Mouse (Mus musculus) c-Kit-negative CD71-positive TER-119-positive erythroid progenitor cells, embryonic 14.5 days (primary cell): Measurements from ENCODE around the gene Smarcd3.

ENCODE experiments used
- DNase-seq: peaks from one replicate; pipeline ENCODE4 v3.0.0-alpha.2; 2013; ENCODE audit warnings: low read depth, low spot score

Smarcd3 gene

GRCm38 (mm10) chr5:24620626-24621025 lies 3.6 kb downstream of the Smarcd3 start:
- DNase-seq: no peak

- no peak for DNase-seq
These were observed 4.1 kb downstream of the Smarcd3 start for GRCm38 (mm10) chr5:24620116-24620515.

GRCm38 (mm10) chr5:24618921-24619320 lies 5.3 kb downstream of the Smarcd3 start:
- DNase-seq: no peak

- DNase-seq: no peak
These were observed 9.1 kb downstream of the Smarcd3 start for GRCm38 (mm10) chr5:24615097-24615496.

GRCm38 (mm10) chr5:24612302-24612649 lies 11.9 kb downstream of the Smarcd3 start:
- no peak for DNase-seq

GRCm38 (mm10) chr5:24611366-24612301 lies 12.6 kb downstream of the Smarcd3 start:
- DNase-seq: no peak

GRCm38 (mm10) chr5:24609388-24609787 lies 14.8 kb downstream of the Smarcd3 start:
- no peak for DNase-seq

- DNase-seq: no peak
These were observed 18.1 kb downstream of the Smarcd3 start for GRCm38 (mm10) chr5:24605980-24606665.

- no peak for DNase-seq
These were observed 18.8 kb downstream of the Smarcd3 start for GRCm38 (mm10) chr5:24605321-24605979.

GRCm38 (mm10) chr5:24604656-24605100 lies 19.5 kb downstream of the Smarcd3 start:
- DNase-seq: no peak

GRCm38 (mm10) chr5:24604080-24604655 lies 20.0 kb downstream of the Smarcd3 start:
- no peak for DNase-seq

- DNase-seq: no peak
These were observed 20.7 kb downstream of the Smarcd3 start for GRCm38 (mm10) chr5:24603431-24604010.

- DNase-seq: no peak
These were observed 21.4 kb downstream of the Smarcd3 start for GRCm38 (mm10) chr5:24602751-24603343.

GRCm38 (mm10) chr5:24601911-24602750 lies 22.1 kb downstream of the Smarcd3 start:
- DNase-seq: no peak

GRCm38 (mm10) chr5:24601071-24601835 lies 23.0 kb downstream of the Smarcd3 start:
- DNase-seq: no peak

GRCm38 (mm10) chr5:24600236-24600635 lies 24.0 kb downstream of the Smarcd3 start:
- no peak for DNase-seq

GRCm38 (mm10) chr5:24599137-24599536 lies 25.1 kb downstream of the Smarcd3 start:
- no peak for DNase-seq

GRCm38 (mm10) chr5:24598570-24599006 lies 25.6 kb downstream of the Smarcd3 start:
- DNase-seq: no peak

GRCm38 (mm10) chr5:24597901-24598569 lies 26.2 kb downstream of the Smarcd3 start:
- DNase-seq: no peak
